Mouse (Mus musculus): ENCODE measurements around the gene Pym1.

Gene Pym1

DNA sequence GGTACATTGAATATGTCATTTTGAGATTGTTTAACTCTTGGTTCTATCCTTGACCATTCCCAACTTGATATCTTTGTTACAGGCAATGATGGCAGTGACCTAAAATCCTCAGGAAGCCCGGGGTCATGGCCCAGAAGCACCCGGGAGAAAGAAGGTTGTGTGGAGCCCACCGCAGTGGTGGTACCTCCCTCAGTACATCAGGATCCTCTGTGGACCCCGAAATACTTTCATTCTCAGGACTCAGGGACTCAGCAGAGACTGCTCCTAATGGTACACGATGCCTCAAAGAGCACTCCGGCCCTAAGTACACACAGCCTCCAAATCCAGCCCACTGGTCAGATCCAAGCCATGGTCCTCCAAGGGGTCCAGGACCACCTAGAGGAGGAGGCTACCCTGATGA, 58.4 kb downstream of the Pym1 start:
- DNase-seq = no peak

DNA sequence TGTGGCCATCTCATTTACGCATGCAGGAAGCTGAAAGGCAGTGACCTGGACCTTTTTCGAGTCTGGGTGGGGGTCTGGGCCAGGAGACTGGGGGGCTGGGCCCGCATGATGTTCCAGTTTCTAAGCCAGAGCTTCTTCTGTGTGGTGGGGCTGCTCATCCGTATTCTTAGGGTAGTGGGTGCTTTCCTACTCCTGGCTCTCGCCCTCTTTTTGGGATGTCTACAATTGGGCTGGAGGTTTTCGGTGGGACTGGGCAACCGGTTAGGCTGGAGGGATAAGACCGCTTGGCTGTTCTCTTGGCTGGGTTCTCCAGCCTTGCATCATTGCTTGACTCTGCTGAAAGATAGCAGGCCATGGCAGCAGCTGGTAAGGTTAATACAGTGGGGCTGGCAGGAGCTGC, 59.3 kb downstream of the Pym1 start:
- no peak for DNase-seq

Data from kidney, postnatal 14 days (tissue).